Mouse (Mus musculus): Measurements from ENCODE around the gene Igf1r. TPM values are rescaled to one million over a fixed set of nuclear protein-coding genes. Genes with fewer than 3 reads are reported as not detected.

Igf1r gene
- 1.9 to 4.0 TPM (median 2.5 TPM) in 4 replicates for total RNA-seq (2023)

GRCm38 (mm10) chr7:67952777-67953700 lies at the start of gene Igf1r:
Igf1r (plus strand) TSS chr7:67952827.

GRCm38 (mm10) chr7:68264028-68264453 lies 311.4 kb downstream of the Igf1r start, which contains the start of gene Pgpep1l:
Pgpep1l (minus strand) TSS chr7:68264233.

GRCm38 (mm10) chr7:68273515-68273914 lies 320.9 kb downstream of the Igf1r start, which contains the start of gene Fam169b:
Fam169b (plus strand) TSS chr7:68273839.

Other genes with a start within 250 kb of the Igf1r start
- not detected in 4 replicates for gene Synm, start 193.1 kb upstream of the Igf1r start, total RNA-seq (2023)